Mouse (Mus musculus) brain, embryonic 14.5 days (tissue): Measurements from ENCODE around the gene Tmem150a. TPM values are rescaled to one million over a fixed set of nuclear protein-coding genes. Genes with fewer than 3 reads are reported as not detected.
A peak's percentile ranks its signal among the peaks of the same experiment; 100 is the strongest.

Experiments
- DNase-seq: peaks from one replicate; pipeline ENCODE4 v3.0.0-alpha.2; 2011; ENCODE audit warnings: low read depth
- CTCF ChIP-seq: fragments of 200-500 bp; IDR thresholded peaks from 2 replicates; pipeline ENCODE4 v1.5.1; 2012; ENCODE audit warnings: inconsistent platforms, mild to moderate bottlenecking, moderate library complexity, borderline replicate concordance; ENCODE audit not compliant: insufficient read depth, insufficient read length; ENCODE audit errors: extremely low read depth
- POLR2A ChIP-seq: fragments of 200-500 bp; IDR thresholded peaks from 2 replicates; pipeline ENCODE4 v1.6.1; 2012; ENCODE audit warnings: mild to moderate bottlenecking, inconsistent platforms, borderline replicate concordance; ENCODE audit not compliant: poor library complexity, insufficient read depth, insufficient read length, severe bottlenecking; ENCODE audit errors: extremely low read depth
- polyA plus RNA-seq: library from polyadenylated mRNA; depleted of rRNA; stranded (reverse); fragments of >200 nt; gene quantifications from 2 replicates; pipeline ENCODE4 v1.2.3, GENCODE M21; 2012; rRNA removed

Gene Tmem150a
- polyA plus RNA-seq, 1 experiment = 37.0 TPM

GRCm38 (mm10) chr6:72392341-72392740, 37.1 kb downstream of the Tmem150a start:
- TF ChIP-seq POLR2A (no peak), CTCF (no peak)
- DNase-seq = no peak

GRCm38 (mm10) chr6:72396837-72397251, 41.6 kb downstream of the Tmem150a start:
- no peak for TF ChIP-seq CTCF
- no peak for TF ChIP-seq POLR2A
- DNase-seq = no peak

- TF ChIP-seq CTCF (no peak), POLR2A (no peak)
- DNase-seq = peak; percentile 38
Measured at GRCm38 (mm10) chr6:72399967-72400366, 44.7 kb downstream of the Tmem150a start.

GRCm38 (mm10) chr6:72401875-72402274, 46.6 kb downstream of the Tmem150a start:
- TF ChIP-seq POLR2A (no peak), CTCF (peak; percentile 79; the same call in 1 of the 2 replicates)
- peak; percentile 80 for DNase-seq

GRCm38 (mm10) chr6:72405356-72405755, 50.1 kb downstream of the Tmem150a start:
- no peak for DNase-seq
- TF ChIP-seq POLR2A = no peak
- no peak for TF ChIP-seq CTCF

- no peak for TF ChIP-seq POLR2A
- peak; percentile 93 for TF ChIP-seq CTCF
- peak; percentile 91 for DNase-seq
Measured at GRCm38 (mm10) chr6:72407119-72407518, 51.9 kb downstream of the Tmem150a start.

Other genes starting within 250 kb of the Tmem150a start
- gene Atoh8, start 119.9 kb upstream of the Tmem150a start, polyA plus RNA-seq = 2.7 and 3.7 TPM in 2 replicates
- 0.13 and 0.16 TPM in 2 replicates for gene Sftpb, start 50.8 kb upstream of the Tmem150a start, polyA plus RNA-seq
- 47.3 and 49.3 TPM in 2 replicates for gene Usp39, start 10.3 kb upstream of the Tmem150a start, polyA plus RNA-seq
- gene 0610030E20Rik, start 8.1 kb upstream of the Tmem150a start, polyA plus RNA-seq = 20.8 and 26.5 TPM in 2 replicates
- 73.1 and 75.4 TPM in 2 replicates for gene Rnf181, start 11.5 kb downstream of the Tmem150a start, polyA plus RNA-seq
- 11.0 and 12.2 TPM in 2 replicates for gene Vamp5, start 25.0 kb downstream of the Tmem150a start, polyA plus RNA-seq
- gene Vamp8, start 35.3 kb downstream of the Tmem150a start, polyA plus RNA-seq = 18.9 and 21.6 TPM in 2 replicates
- 16.5 and 20.8 TPM in 2 replicates for gene Ggcx, start 58.9 kb downstream of the Tmem150a start, polyA plus RNA-seq
- 274 and 357 TPM in 2 replicates for gene Mat2a, start 84.1 kb downstream of the Tmem150a start, polyA plus RNA-seq
- 1.2 and 1.5 TPM in 2 replicates for gene Sh2d6, start 166.3 kb downstream of the Tmem150a start, polyA plus RNA-seq
- 3.4 and 5.3 TPM in 2 replicates for gene Capg, start 188.9 kb downstream of the Tmem150a start, polyA plus RNA-seq
- gene Elmod3, start 243.0 kb downstream of the Tmem150a start, polyA plus RNA-seq = 16.1 and 16.9 TPM in 2 replicates
- 3.3 and 3.7 TPM in 2 replicates for gene Retsat, start 243.0 kb downstream of the Tmem150a start, polyA plus RNA-seq